Mouse (Mus musculus) ES-E14 (cell line): ENCODE measurements around the gene Fbxo36. TPM values are rescaled to one million over a fixed set of nuclear protein-coding genes. Genes with fewer than 3 reads are reported as not detected.

Experiments
- DNase-seq: peaks from one replicate; pipeline ENCODE4 v3.0.0-alpha.2; 2013; ENCODE audit warnings: low read depth, low spot score
- H3K27ac ChIP-seq: 2 replicates; pipeline ENCODE4 v1.5.1; 2012; ENCODE audit warnings: low read depth, mild to moderate bottlenecking, low read length, moderate library complexity, mixed read lengths; ENCODE audit not compliant: poor library complexity, insufficient read depth, severe bottlenecking
- H3K36me3 ChIP-seq: 2 replicates; pipeline ENCODE4 v1.6.1; 2012; ENCODE audit warnings: mild to moderate bottlenecking, low read length, moderate library complexity, mixed read lengths; ENCODE audit not compliant: control insufficient read depth, poor library complexity, insufficient read depth, severe bottlenecking
- H3K4me1 ChIP-seq, 2 experiments: fragments of 150-350 bp in 1 of 2; sonication (generic) in 1 of 2; 2 replicates each; pipeline ENCODE4 v1.6.1; 2012; ENCODE audit warnings: low read length in 2 of 2, mild to moderate bottlenecking in 1 of 2, mixed read lengths in 1 of 2; ENCODE audit not compliant: control insufficient read depth in 2 of 2, insufficient read depth in 2 of 2, poor library complexity in 1 of 2
- H3K4me3 ChIP-seq, 2 experiments: fragments of 150-350 bp in 1 of 2; sonication (generic) in 1 of 2; 2 replicates each; pipeline ENCODE4 v1.5.1; 2012; ENCODE audit warnings: low read length in 2 of 2, low read depth in 1 of 2, mild to moderate bottlenecking in 1 of 2, mixed read lengths in 1 of 2; ENCODE audit not compliant: insufficient read depth in 1 of 2, poor library complexity in 1 of 2, severe bottlenecking in 1 of 2
- H3K9ac ChIP-seq: 2 replicates; pipeline ENCODE4 v1.6.1; 2012; ENCODE audit warnings: low read depth, mild to moderate bottlenecking, low read length, mixed read lengths; ENCODE audit not compliant: poor library complexity, insufficient read depth, severe bottlenecking
- H3K9me3 ChIP-seq: fragments of 150-350 bp; sonication (generic); 2 replicates; pipeline ENCODE4 v1.6.1; 2012; ENCODE audit warnings: low read depth, mild to moderate bottlenecking, low read length; ENCODE audit not compliant: control insufficient read depth, insufficient read depth
- CHD2 ChIP-seq: IDR thresholded peaks from 2 replicates; pipeline ENCODE4 v1.6.1; 2014; ENCODE audit warnings: mild to moderate bottlenecking, low read depth, low read length, inconsistent platforms
- HCFC1 ChIP-seq: IDR thresholded peaks from 2 replicates; pipeline ENCODE4 v1.6.1; 2012; ENCODE audit warnings: low read length, inconsistent platforms, borderline replicate concordance; ENCODE audit not compliant: insufficient read depth
- MAFK ChIP-seq: IDR thresholded peaks from 2 replicates; pipeline ENCODE4 v1.6.1; 2014; ENCODE audit warnings: mild to moderate bottlenecking, low read depth, low read length, inconsistent platforms; ENCODE audit not compliant: insufficient read depth
- ZC3H11A ChIP-seq: IDR thresholded peaks from 2 replicates; pipeline ENCODE4 v1.6.1; 2012; ENCODE audit warnings: low read depth, mild to moderate bottlenecking, inconsistent platforms, low read length, borderline replicate concordance
- ZNF384 ChIP-seq: IDR thresholded peaks from 2 replicates; pipeline ENCODE4 v1.6.1; 2012; ENCODE audit warnings: low read depth, low read length, inconsistent platforms
- in situ Hi-C, 2 experiments: fragments of 600-800 bp; cut with MboI; formaldehyde crosslinking; loops; one replicate each; pipeline ENCODE4 v1.15.1; 2025; ENCODE audit warnings: low sequenced_read_pairs in 2 of 2, inconsistent platforms in 1 of 2; ENCODE audit not compliant: unreplicated experiment in 2 of 2
- total RNA-seq: library from RNA; depleted of rRNA; stranded (reverse); fragments of 300-350 nt; gene quantifications from 2 replicates; pipeline ENCODE4 v1.2.3, GENCODE M21; 2012

The Fbxo36 gene
- total RNA-seq, 1 experiment: 4.3 TPM

DNA sequence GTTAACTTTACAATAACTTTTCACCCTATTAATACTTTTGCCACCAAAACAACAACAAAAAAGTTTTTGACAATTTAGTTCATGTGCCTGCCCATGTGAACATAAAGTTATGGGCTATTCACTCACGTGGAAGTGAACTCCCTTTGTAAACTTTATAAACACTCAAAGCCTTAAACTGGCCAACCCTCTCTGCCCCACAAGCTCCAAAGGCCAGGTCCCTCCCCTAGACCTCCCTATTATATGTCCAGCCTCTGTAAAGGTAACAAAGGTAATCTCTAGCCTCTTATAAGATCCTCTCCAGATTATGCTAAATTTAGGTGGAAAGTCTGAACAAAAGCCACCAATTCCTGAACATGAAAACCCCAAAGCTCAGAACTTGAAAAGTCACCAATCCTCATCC lies 35.9 kb upstream of the Fbxo36 start:
- Histone ChIP-seq H3K36me3 (no peaks in the 10 kb centered on the region; the same call in 1 of the 2 replicates), H3K27ac (no peak overlapping the region), H3K4me1 (peaks cover 3 to 4% of the 10 kb centered on the region in 2 experiments; a peak in 2 of 4 replicates), H3K4me3 (no peak overlapping the region), H3K9ac (no peak overlapping the region), H3K9me3 (no peaks in the 10 kb centered on the region)
- DNase-seq: no peak
- in situ Hi-C loops: no loop called here
- TF ChIP-seq MAFK: no peak
- TF ChIP-seq HCFC1: no peak
- no peak for TF ChIP-seq CHD2
- TF ChIP-seq ZC3H11A: no peak
- TF ChIP-seq ZNF384: no peak

DNA sequence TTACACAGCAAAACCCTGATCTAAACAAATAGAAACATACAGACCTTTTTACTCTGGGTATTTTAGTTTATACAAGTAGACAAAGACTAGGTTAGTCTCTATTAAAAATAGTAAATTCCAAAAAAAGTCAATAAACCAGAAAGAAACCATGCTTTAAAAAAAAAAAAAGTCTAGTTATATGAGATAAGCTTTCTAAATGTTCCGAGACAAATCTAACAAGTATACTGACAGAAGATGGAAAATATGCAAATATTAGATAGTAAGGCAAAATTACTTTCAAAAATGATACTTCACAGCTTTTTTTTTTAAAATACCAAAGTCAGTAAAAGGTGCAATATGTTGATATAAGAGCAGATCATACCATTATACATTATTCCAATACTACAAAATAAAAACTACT lies 22.0 kb upstream of the Fbxo36 start:
- in situ Hi-C loops: no loop called here
- no peak overlapping the region for H3K27ac ChIP-seq
- H3K9ac ChIP-seq: no peak overlapping the region
- no peaks in the 10 kb centered on the region for H3K9me3 ChIP-seq
- TF ChIP-seq ZC3H11A: no peak
- TF ChIP-seq MAFK: no peak
- no peak for TF ChIP-seq ZNF384
- no peak for TF ChIP-seq HCFC1
- TF ChIP-seq CHD2: no peak
- no peak overlapping the region for H3K4me3 ChIP-seq
- H3K4me1 ChIP-seq: peaks cover 0 to 2% of the 10 kb centered on the region in 2 experiments; a peak in 2 of 4 replicates
- no peak for DNase-seq
- peaks cover 8% of the 10 kb centered on the region for H3K36me3 ChIP-seq

DNA sequence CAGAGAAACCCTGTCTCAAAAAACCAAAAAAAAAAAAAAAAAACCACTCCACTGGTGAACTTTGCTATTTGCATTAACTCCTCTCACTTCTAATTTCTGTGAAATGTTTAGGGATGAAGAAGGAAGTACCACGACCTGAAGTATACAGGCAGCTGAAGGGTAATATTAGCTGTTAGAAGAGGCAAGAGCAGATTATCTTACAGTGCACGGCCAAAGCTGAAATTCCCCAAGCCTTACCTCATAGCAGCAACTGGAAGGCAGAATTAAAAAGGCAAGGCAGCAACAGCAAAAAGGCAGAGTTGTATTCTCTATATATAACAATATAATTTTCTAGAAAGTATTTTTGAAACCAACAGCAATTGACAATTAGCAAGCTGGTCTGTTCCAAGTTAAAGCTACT lies 14.6 kb upstream of the Fbxo36 start:
- peaks cover 9% of the 10 kb centered on the region; the same call in 1 of the 2 replicates for H3K36me3 ChIP-seq
- H3K9ac ChIP-seq: no peak overlapping the region
- in situ Hi-C loops: no loop called here
- DNase-seq: no peak
- H3K4me3 ChIP-seq: no peak overlapping the region
- peaks cover 0 to 2% of the 10 kb centered on the region in 2 experiments; a peak in 1 of 4 replicates for H3K4me1 ChIP-seq
- no peak for TF ChIP-seq CHD2
- no peak overlapping the region for H3K27ac ChIP-seq
- H3K9me3 ChIP-seq: no peaks in the 10 kb centered on the region

DNA sequence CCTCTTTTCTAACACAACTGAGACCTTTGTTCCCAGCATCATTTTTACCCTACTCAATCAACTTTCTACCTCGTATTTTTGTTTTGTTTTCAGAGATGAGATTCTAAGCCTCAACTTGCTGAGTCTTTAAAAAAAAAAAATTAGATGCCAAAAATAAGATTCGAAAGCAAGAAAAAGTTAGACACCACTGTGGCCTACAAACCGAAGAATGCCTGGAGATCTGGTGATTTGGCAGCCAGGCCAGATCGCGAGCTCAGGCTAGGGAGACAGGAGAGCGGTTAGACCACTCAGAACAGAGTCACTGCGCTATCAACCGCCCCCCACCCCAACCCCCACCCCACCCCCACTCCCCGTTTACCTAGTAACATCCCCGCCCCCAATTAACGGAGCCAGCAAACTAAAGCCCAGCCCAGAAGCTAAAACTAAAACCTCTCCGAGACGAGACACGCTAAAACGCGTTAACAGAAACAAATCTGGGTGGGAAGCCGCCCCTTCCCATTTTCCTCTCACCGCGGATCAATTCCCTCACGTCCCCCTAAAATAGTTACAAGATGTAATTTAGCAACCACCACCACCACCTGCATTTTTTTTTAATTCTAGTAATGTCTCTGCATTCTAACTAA lies 2.0 kb upstream of the Fbxo36 start:
- H3K4me3 ChIP-seq: peak overlapping the region; percentile 71 to 88
- H3K27ac ChIP-seq: peak overlapping the region; percentile 100; the same call in 1 of the 2 replicates
- H3K9ac ChIP-seq: peak overlapping the region; percentile 99
- H3K36me3 ChIP-seq: no peaks in the 10 kb centered on the region; the same call in 1 of the 2 replicates
- no peak for DNase-seq
- no peaks in the 10 kb centered on the region for H3K9me3 ChIP-seq
- no peaks in the 10 kb centered on the region; a peak in 1 of 4 replicates for H3K4me1 ChIP-seq
- in situ Hi-C loops: no loop called here
- TF ChIP-seq ZC3H11A: no peak
- no peak for TF ChIP-seq HCFC1
- TF ChIP-seq ZNF384: no peak
- no peak for TF ChIP-seq CHD2
- TF ChIP-seq MAFK: no peak

DNA sequence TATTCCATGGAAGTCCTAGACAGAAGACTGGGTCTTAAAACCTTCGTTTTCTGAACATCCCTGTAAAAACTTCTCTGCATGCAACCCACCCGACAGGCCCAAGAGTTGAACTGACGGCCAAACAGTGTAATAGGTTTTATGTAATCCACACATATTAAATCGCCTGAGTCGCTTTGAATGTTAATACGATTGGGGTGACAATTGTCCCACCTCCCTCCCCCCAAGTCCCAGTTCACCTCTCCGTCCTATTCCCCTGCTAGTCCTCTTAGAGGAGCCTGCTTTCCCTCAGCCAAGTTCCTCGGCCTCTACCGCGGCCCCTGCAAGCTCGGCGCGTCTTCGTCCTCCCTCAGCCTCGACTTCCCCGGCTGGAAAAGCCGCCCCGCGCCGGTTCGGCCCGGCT lies 1.5 kb upstream of the Fbxo36 start:
- no peak for DNase-seq
- TF ChIP-seq ZNF384 (no peak), ZC3H11A (no peak), HCFC1 (no peak), MAFK (no peak), CHD2 (no peak)
- H3K9ac ChIP-seq: peak overlapping the region; percentile 99
- no peaks in the 10 kb centered on the region; the same call in 1 of the 2 replicates for H3K36me3 ChIP-seq
- H3K9me3 ChIP-seq: no peaks in the 10 kb centered on the region
- in situ Hi-C loops: no loop called here
- peak overlapping the region; percentile 71 to 88 for H3K4me3 ChIP-seq
- H3K27ac ChIP-seq: peak overlapping the region; percentile 100
- H3K4me1 ChIP-seq: no peaks in the 10 kb centered on the region; a peak in 1 of 4 replicates
